Mouse (Mus musculus): ENCODE results near the gene Hepacam2. TPM values are rescaled to one million over a fixed set of nuclear protein-coding genes. Genes with fewer than 3 reads are reported as not detected.
A peak's percentile ranks its signal among the peaks of the same experiment; 100 is the strongest.
"Not testable (repeated sequence)": the region's sequence is repeated elsewhere in the genome, so short reads cannot be mapped to it uniquely, and the experiment has no call there.

The Hepacam2 gene
- under 1 TPM; 0.21 to 0.91 (median 0.68) TPM for total RNA-seq (2022)

GRCm38 (mm10) chr6:3498162-3498848 is at the start of gene Hepacam2, which contains the start of gene Vps50:
TSS of gene Hepacam2 (minus strand) at chr6:3498298.
TSS of gene Vps50 (plus strand) at chr6:3498382.
- DNase-seq (ENCODE audit: low spot score in 2 of 2) = peak; percentile 70 to 92

DNA sequence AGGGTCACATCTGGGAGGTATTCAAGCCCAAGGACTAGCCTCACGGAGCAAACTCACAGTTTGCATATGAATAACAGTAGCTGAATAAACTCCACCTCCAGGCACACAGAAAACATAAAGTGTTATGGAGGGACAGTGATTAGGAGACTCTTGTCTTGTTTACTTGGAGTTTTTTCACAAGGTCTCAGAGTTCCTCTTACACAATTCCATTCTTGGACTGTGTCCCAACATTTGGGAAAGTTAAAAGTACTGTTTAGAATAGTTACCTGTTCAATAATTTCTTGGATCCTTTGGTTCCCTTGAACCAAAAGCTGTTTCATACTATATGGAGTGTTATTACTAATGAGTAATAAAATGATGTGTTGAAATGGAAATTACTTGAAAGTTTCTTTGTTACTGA is 46.9 kb upstream of the Hepacam2 start:
- DNase-seq (ENCODE audit: low spot score in 2 of 2) = no peak

- DNase-seq (ENCODE audit: low spot score in 2 of 2) = no peak
Observed at GRCm38 (mm10) chr6:3543862-3544261, 45.8 kb upstream of the Hepacam2 start.

GRCm38 (mm10) chr6:3539470-3539869 is 41.4 kb upstream of the Hepacam2 start:
- no peak for DNase-seq (ENCODE audit: low spot score in 2 of 2)

- no peak for DNase-seq (ENCODE audit: low spot score in 2 of 2)
Observed at GRCm38 (mm10) chr6:3536048-3536447, 38.0 kb upstream of the Hepacam2 start.

DNA sequence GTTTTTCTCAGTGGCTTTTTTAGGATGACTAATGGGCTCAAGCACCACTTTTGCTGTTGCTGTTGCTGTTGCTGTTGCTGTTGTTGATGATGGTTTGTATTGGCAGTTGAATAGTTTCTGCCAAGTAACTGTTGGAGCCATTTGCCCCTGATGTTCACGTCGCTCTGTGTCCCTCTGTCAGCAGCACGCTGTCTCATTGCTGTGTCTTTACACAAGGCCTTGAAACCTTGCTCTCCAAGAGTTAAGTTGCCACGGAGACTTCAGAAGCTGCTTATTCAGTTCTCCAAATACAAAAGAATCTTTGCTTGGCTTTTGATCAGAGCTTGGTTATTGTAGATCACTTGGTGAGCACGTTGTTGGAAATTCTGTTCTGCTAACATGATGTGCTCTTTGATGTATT is 33.3 kb upstream of the Hepacam2 start:
- DNase-seq (ENCODE audit: low spot score in 2 of 2) = no peak

DNA sequence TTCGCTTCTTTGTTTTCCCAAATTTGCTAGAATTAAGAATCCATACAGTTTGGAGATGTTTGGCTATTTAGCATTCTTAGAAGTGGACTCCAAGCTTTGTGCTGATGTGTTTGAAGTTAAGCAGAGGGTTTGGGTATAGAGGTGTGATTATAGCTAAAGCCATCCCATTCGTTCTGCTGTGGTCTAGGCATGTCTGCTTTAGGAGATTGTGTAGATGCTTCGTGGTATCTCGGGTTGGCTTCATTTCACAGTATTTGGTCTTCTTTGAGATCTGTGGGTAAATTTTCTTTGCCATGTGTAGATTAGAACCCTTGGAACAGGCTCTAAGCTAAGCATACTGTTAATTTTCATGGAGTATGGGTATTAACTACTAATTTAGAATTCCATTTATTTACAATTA is 30.1 kb upstream of the Hepacam2 start:
- DNase-seq (ENCODE audit: low spot score in 2 of 2) = no peak

DNA sequence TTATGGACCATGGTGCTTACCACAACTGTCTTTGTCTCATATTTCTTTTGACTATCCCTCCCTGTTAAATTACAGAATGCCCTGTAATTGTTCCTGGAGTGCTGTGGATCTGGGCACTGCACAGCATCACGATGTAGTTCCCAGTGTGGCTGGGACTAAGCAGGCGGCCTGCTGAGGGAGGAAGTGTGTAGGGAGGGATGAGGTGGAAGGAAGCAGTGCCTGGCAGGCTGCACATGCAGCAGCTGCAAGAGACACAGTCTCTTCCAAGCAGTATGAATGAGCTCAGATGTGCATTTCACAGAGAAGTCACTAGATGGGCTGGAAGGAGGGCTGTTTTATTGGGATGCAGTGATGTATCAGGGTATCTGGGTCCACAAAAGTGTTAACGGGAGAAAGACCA is 14.5 kb upstream of the Hepacam2 start:
- DNase-seq (ENCODE audit: low spot score in 2 of 2) = peak in 1 of 2 experiments; percentile 27

GRCm38 (mm10) chr6:3511612-3512011 is 13.5 kb upstream of the Hepacam2 start:
- no peak for DNase-seq (ENCODE audit: low spot score in 2 of 2)

- DNase-seq (ENCODE audit: low spot score in 2 of 2) = no peak
Observed at GRCm38 (mm10) chr6:3511116-3511515, 13.0 kb upstream of the Hepacam2 start.

DNA sequence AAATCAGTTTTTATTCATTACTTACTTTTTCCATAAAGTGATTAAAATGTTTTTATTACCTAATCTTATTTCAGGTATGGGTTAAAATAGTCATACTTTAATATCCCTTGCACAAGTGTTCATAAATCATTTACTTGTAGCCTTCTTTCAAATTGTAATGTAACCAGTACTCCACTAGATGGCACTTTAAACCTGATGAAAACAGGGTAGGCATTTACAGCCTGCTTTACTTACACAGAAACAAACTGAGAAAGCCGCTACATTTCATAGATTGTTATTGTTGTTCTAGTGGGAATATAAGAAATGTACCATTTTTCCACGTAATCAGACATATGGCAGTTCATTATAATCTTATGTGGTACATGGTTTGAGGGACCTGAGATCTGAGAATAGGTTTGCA is 11.7 kb upstream of the Hepacam2 start:
- DNase-seq (ENCODE audit: low spot score in 2 of 2) = no peak

GRCm38 (mm10) chr6:3508151-3508550 is 10.1 kb upstream of the Hepacam2 start:
- DNase-seq (ENCODE audit: low spot score in 2 of 2) = not testable (repeated sequence)

- no peak for DNase-seq (ENCODE audit: low spot score in 2 of 2)
Observed at GRCm38 (mm10) chr6:3507078-3507477, 9.0 kb upstream of the Hepacam2 start.

- no peak for DNase-seq (ENCODE audit: low spot score in 2 of 2)
Observed at GRCm38 (mm10) chr6:3505289-3505688, 7.2 kb upstream of the Hepacam2 start.

DNA sequence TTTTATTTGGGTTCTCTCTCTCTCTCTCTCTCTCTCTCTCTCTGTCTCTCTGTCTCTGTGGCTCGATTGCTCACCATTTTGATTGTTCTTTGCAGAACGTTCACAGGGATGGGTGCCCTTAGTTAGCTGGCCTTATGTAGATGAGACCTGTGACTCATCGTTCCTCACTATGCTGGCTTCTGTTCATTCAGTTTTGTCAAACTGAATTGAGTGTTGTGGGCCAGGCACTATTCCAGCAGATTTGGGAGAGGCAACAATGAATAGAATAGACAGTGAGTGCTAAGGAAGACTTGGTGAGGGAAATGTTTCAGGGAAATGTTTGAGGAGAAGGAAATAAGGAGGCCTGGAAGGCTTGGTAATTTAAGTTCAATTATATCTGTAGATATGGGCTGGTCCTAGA is 2.2 kb upstream of the Hepacam2 start:
- DNase-seq (ENCODE audit: low spot score in 2 of 2) = no peak

- no peak for DNase-seq (ENCODE audit: low spot score in 2 of 2)
Observed at GRCm38 (mm10) chr6:3496210-3496609, 1.9 kb downstream of the Hepacam2 start.

GRCm38 (mm10) chr6:3494285-3494684 is 3.8 kb downstream of the Hepacam2 start:
- no peak for DNase-seq (ENCODE audit: low spot score in 2 of 2)

DNA sequence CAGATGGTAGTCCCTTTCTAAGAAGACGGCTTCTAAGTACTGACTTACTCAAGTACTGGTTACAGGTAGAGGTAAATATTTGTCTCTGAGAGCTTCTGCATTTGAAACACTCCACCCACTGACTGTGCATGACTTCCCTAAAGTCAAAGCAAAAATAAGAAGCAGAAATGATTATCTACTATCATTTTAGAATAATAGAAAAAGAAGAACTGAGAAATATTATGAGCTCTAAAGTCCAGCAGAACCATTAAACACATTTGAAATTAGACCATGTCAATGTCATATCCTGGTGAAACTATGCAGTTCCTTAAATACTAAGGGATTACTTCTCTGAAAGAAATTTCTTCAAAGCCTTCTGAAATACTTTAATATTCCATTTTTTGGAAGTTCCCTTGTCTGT is 10.7 kb downstream of the Hepacam2 start:
- no peak for DNase-seq (ENCODE audit: low spot score in 2 of 2)

DNA sequence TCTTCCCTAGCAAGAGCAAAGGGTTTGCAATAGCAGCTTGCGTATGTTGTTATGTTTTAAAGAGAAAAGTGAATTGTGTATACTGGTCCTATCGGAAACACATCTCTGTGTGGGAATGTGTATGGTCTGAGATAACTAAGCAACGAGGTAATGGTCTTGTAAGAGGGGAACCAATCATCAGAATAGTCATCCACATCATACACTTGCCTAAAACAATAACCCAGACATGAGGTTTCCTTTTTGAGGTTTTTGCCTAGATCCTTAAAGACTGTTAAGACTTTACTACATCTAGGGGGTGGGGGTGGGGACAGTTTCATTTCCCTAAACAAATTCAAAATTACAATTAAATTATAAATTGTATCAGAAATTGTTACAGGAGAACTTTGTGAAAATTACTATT is 13.0 kb downstream of the Hepacam2 start:
- DNase-seq (ENCODE audit: low spot score in 2 of 2) = no peak

GRCm38 (mm10) chr6:3481705-3482104 is 16.4 kb downstream of the Hepacam2 start:
- no peak for DNase-seq (ENCODE audit: low spot score in 2 of 2)

GRCm38 (mm10) chr6:3479853-3480252 is 18.2 kb downstream of the Hepacam2 start:
- no peak for DNase-seq (ENCODE audit: low spot score in 2 of 2)

- DNase-seq (ENCODE audit: low spot score in 2 of 2) = no peak
Observed at GRCm38 (mm10) chr6:3476299-3476698, 21.8 kb downstream of the Hepacam2 start.

DNA sequence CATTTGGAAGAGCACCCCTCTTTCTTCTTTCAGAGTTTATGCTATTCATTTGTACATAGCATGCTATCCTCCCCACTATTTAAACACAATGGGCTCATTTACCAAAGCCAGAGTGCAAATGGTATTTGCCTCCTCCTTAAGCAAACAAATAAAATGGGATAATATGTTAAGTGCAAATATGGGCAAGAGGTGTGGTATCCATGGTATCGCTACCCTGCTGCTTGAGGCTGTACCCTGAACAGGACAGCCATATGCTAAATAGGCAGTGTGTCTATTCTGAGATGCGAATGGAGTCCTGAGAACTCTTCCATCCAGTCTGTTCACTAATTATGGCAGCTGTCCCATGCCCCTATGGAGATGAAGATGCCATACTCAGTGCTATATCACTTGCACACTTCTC is 27.4 kb downstream of the Hepacam2 start:
- DNase-seq (ENCODE audit: low spot score in 2 of 2) = no peak

GRCm38 (mm10) chr6:3468627-3469026 is 29.5 kb downstream of the Hepacam2 start:
- no peak for DNase-seq (ENCODE audit: low spot score in 2 of 2)
